Mouse (Mus musculus) thymus, adult 2 months (tissue): ENCODE results near the gene Car6. TPM values are rescaled to one million over a fixed set of nuclear protein-coding genes. Genes with fewer than 3 reads are reported as not detected.
A peak's percentile ranks its signal among the peaks of the same experiment; 100 is the strongest.

ENCODE experiments used
- DNase-seq: peaks from one replicate; pipeline ENCODE4 v3.0.0; 2021
- H3K27ac ChIP-seq: fragments of 200-500 bp; 2 replicates; pipeline ENCODE4 v1.5.1; 2012; ENCODE audit warnings: low read length, control low read depth; ENCODE audit not compliant: control insufficient read depth, insufficient read depth
- H3K27me3 ChIP-seq: fragments of 200-500 bp; 2 replicates; pipeline ENCODE4 v1.6.1; 2012; ENCODE audit warnings: mild to moderate bottlenecking, low read length, moderate library complexity, mixed read lengths; ENCODE audit not compliant: control insufficient read depth, insufficient read depth
- H3K36me3 ChIP-seq: fragments of 200-500 bp; 2 replicates; pipeline ENCODE4 v1.6.1; 2012; ENCODE audit warnings: mild to moderate bottlenecking, low read length, moderate library complexity; ENCODE audit not compliant: control insufficient read depth, insufficient read depth
- H3K4me1 ChIP-seq: fragments of 200-500 bp; replicated peaks from 2 replicates; pipeline ENCODE4 v1.6.1; 2012; ENCODE audit warnings: low read length; ENCODE audit not compliant: control insufficient read depth, insufficient read depth
- H3K4me3 ChIP-seq: fragments of 200-500 bp; 2 replicates; pipeline ENCODE4 v1.5.1; 2012; ENCODE audit warnings: mild to moderate bottlenecking, low read length, control low read depth, moderate library complexity; ENCODE audit not compliant: control insufficient read depth, insufficient read depth
- CTCF ChIP-seq: fragments of 200-500 bp; IDR thresholded peaks from 2 replicates; pipeline ENCODE4 v1.5.1; 2012; ENCODE audit warnings: mild to moderate bottlenecking, control low read depth, low read length, moderate library complexity, borderline replicate concordance; ENCODE audit not compliant: control insufficient read depth, poor library complexity, insufficient read depth; ENCODE audit errors: extremely low read depth
- POLR2A ChIP-seq: fragments of 200-500 bp; IDR thresholded peaks from 2 replicates; pipeline ENCODE4 v1.6.1; 2012; ENCODE audit warnings: mild to moderate bottlenecking, low read length, control low read depth, moderate library complexity; ENCODE audit not compliant: control insufficient read depth, poor library complexity, insufficient read depth; ENCODE audit errors: extremely low read depth
- WGBS: fragments of 180-500 bp; shearing (Covaris S2); methylation state at CpG from one replicate; pipeline ENCODE4 v1.1.7; 2018; 5-methylcytosine and 5-hydroxymethylcytosine counted together
- polyA plus RNA-seq: library from polyadenylated mRNA; depleted of rRNA; stranded (reverse); fragments of >200 nt; gene quantifications from 2 replicates; pipeline ENCODE4 v1.2.3, GENCODE M21; 2012

The Car6 gene
- polyA plus RNA-seq, 1 experiment, result 0.40 TPM

DNA sequence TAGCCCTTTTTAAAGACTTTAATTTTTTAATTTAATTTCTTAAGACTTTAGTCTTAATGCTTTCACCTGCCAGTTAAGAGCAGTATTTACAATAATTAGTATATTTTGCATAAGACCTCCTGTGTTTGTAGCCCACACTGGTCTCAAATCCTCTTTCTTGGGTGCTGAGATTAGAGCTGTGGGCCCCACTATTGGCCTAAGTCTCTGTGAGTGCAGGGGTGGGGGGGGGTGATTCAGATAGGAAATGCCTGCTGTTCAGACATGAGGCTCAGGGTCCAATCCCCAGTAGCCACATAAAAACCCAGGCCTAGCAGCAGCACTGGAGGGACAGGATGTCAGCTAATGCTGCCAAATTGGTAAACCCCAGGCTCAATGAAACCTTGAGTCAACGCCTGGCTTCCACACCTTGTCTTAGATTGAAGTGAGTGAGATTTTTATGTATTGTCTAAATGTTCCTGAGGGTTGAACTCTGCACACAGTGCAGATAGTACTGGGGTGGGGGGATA, 39.3 kb upstream of the Car6 start:
- Histone ChIP-seq H3K27ac (no peak overlapping the region), H3K36me3 (peaks cover 50% of the 10 kb centered on the region), H3K27me3 (no peaks in the 10 kb centered on the region), H3K4me1 (peaks cover 39% of the 10 kb centered on the region), H3K4me3 (no peak overlapping the region)
- TF ChIP-seq CTCF (no peak), POLR2A (no peak)
- WGBS, result 83% methylated on average over 1 of the region's 1 CpGs
- no peak for DNase-seq

DNA sequence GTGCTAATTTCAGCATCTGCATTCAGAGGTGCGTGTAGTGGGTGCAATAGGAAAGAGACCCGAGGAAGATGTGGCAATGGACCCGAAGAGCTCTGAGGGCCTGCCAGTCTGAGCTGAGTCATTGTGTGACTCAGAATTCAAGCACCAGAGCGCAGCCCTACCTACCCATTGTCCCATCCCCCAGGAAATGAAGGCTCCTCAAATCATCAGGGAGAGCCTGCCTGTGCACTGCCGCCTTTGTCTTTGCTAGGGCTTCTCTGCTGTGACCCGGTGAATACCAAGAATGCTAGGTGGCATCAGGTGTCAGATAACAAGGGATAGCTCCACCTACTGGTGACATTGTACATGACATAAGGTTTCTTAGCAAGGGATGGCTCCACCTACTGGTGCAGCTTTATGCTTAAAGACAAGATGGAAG, 38.8 kb upstream of the Car6 start:
- DNase-seq, result peak; percentile 82
- Histone ChIP-seq H3K4me3 (peak overlapping the region; percentile 12; the same call in 1 of the 2 replicates), H3K4me1 (peaks cover 39% of the 10 kb centered on the region), H3K27ac (peak overlapping the region; percentile 30), H3K36me3 (peaks cover 45% of the 10 kb centered on the region), H3K27me3 (no peaks in the 10 kb centered on the region)
- no peak for TF ChIP-seq POLR2A
- peak; percentile 56; the same call in 1 of the 2 replicates for TF ChIP-seq CTCF
- 17% methylated on average over 6 of the region's 6 CpGs for WGBS

DNA sequence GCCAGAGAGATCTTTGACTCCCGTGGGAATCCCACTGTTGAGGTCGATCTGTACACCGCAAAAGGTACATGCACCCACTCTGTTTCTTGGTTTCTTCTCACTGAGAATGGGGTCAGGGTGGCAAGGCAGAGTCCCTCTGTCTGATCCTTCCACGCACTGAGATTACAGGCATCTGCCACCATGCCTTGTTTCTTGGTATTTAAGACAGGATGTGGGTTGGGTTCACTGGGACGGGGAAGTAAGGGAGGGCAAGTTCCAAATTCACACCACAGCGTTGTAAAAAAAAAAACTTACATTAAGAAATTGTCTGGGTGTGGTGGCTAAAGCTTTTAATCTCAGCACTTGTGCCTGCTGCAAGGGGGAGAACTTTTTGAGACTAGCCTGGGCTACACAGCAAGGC, 38.4 kb upstream of the Car6 start:
- Histone ChIP-seq H3K27ac (peak overlapping the region; percentile 30; the same call in 1 of the 2 replicates), H3K36me3 (peaks cover 41% of the 10 kb centered on the region), H3K27me3 (no peaks in the 10 kb centered on the region), H3K4me1 (peaks cover 39% of the 10 kb centered on the region), H3K4me3 (0 out of 2 replicates have a peak overlapping the region, but pooled peaks have one; percentile 3)
- DNase-seq, result peak; percentile 49
- no peak for TF ChIP-seq POLR2A
- no peak for TF ChIP-seq CTCF
- 15% methylated on average over 6 of the region's 6 CpGs for WGBS

DNA sequence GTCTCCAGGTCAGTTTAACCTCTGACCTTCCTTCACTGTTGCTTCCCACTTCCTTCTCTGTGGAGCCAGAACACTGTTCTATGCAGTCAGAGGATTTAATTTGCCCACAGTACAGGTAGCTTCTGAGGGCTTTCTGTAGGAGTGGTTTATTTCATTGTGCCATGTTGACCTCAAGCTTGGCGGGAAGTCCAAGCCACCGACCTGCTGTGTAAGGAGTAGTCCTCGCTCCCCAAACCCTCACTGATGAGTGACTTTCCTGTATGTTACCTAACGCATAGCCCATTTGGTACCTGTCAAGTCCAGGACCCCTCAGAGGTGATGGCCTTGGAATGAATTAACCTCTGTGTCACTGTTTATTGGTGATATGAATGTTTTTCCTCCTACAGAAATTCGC, 38.0 kb upstream of the Car6 start:
- 0 out of 2 replicates have a peak overlapping the region, but pooled peaks have one; percentile 3 for H3K4me3 ChIP-seq
- H3K27me3 ChIP-seq, result no peaks in the 10 kb centered on the region
- no peak for DNase-seq
- 56% methylated on average over 5 of the region's 5 CpGs for WGBS
- H3K36me3 ChIP-seq, result peaks cover 37% of the 10 kb centered on the region
- peaks cover 39% of the 10 kb centered on the region for H3K4me1 ChIP-seq
- TF ChIP-seq CTCF (no peak), POLR2A (no peak)
- peak overlapping the region; percentile 2; the same call in 1 of the 2 replicates for H3K27ac ChIP-seq

DNA sequence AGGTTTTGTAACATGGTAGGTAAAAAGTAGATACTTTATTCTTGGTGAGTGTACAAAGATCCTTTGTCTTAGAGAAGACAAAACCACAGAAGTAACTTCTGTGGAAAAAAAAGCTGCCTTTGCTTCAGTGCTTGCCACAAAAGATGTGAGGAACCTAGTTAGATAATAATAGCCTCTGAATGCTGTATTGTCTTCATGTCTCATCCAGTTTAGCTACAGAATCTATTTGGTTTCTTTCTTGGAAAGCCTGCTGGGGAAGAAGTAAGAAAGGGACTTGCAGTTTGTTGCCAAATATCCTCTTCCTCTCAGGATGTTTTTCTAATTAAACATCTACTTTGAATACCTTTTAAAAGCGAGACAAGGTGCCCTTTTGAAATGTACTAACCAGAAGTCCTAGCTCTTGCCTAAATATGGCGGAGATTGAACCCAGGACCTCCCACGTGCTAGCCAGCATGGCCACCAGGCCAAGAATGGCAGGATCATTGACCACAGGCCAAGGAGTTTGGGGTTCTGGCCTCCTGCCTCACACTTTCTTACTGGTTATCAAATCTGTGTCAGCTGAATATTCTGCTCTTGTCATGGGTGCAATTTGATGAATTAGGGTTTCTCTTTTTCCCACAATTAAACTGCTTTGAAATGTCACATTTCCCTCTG, 37.4 kb upstream of the Car6 start:
- DNase-seq, result no peak
- 47% methylated on average over 3 of the region's 3 CpGs for WGBS
- Histone ChIP-seq H3K27ac (peak overlapping the region; percentile 83), H3K4me1 (peaks cover 39% of the 10 kb centered on the region), H3K27me3 (no peaks in the 10 kb centered on the region), H3K4me3 (no peak overlapping the region; the same call in 1 of the 2 replicates), H3K36me3 (peaks cover 31% of the 10 kb centered on the region)
- TF ChIP-seq CTCF, result no peak
- TF ChIP-seq POLR2A, result no peak

DNA sequence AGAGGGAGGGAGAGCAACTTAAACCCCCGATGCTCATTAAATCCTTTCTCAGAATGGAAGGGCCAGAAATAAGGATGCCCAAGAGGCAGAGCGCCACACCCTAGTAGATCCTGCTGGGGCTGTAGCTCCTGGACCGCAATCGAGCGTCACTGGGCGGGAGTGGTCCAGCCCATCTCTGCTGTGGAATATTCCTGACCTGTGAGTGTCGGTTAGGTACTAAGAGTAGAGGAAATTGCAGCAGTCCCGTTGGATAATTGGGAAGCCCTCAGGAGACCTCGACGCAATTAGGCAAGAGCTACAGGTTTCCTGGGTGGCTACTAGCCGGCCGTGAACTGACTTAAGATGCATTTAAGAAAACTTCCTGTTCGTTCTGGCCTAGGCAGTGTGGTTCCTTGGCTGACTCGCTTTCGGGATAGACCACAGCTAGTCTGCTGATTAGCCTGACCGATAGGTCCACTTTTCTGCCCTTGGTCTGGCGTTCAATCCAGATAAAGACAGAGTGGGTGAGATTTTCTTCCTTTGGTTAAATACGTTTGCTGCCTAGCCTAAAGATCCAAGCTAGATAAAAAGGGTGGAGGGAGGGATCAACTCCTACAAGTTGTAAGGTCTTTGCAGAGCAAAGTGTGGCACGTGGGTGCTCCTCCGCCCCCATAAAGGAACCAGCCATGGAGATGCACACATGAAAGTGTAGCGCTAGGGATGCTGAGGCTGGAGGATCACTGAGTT, 36.7 kb upstream of the Car6 start:
- under 1% methylated on average over 21 of the region's 21 CpGs for WGBS
- H3K27ac ChIP-seq, result peak overlapping the region; percentile 83
- peaks cover 24% of the 10 kb centered on the region for H3K36me3 ChIP-seq
- no peaks in the 10 kb centered on the region for H3K27me3 ChIP-seq
- H3K4me3 ChIP-seq, result peak overlapping the region; percentile 71
- peaks cover 36% of the 10 kb centered on the region for H3K4me1 ChIP-seq
- no peak for TF ChIP-seq POLR2A
- no peak for TF ChIP-seq CTCF
- peak; percentile 32 for DNase-seq
